Mouse (Mus musculus) hindbrain, embryonic 13.5 days (tissue): Measurements from ENCODE around the gene Nyap1. TPM values are rescaled to one million over a fixed set of nuclear protein-coding genes. Genes with fewer than 3 reads are reported as not detected.

ENCODE experiments used
- ATAC-seq: fragments of 200-750 bp; cut with Nextera tagmentation; 2 replicates; pipeline ENCODE4 v1.8.0; 2017; ENCODE audit warnings: moderate TSS enrichment; ENCODE audit not compliant: low FRiP score
- H3K27ac ChIP-seq: fragments of 300-500 bp; sonication (generic); 2 replicates; pipeline ENCODE4 v1.5.1; 2015; ENCODE audit warnings: inconsistent platforms, mild to moderate bottlenecking, moderate library complexity
- H3K27me3 ChIP-seq: fragments of 300-500 bp; sonication (generic); 2 replicates; pipeline ENCODE4 v1.6.1; 2015; ENCODE audit warnings: mild to moderate bottlenecking, inconsistent platforms
- H3K36me3 ChIP-seq: fragments of 300-500 bp; sonication (generic); 2 replicates; pipeline ENCODE4 v1.6.1; 2015; ENCODE audit warnings: mild to moderate bottlenecking, inconsistent platforms
- H3K4me1 ChIP-seq: fragments of 300-500 bp; sonication (generic); replicated peaks from 2 replicates; pipeline ENCODE4 v1.6.1; 2015; ENCODE audit warnings: inconsistent platforms
- H3K4me2 ChIP-seq: fragments of 300-500 bp; sonication (generic); 2 replicates; pipeline ENCODE4 v1.6.1; 2015; ENCODE audit warnings: inconsistent platforms, mild to moderate bottlenecking, moderate library complexity
- H3K4me3 ChIP-seq: fragments of 300-500 bp; sonication (generic); 2 replicates; pipeline ENCODE4 v1.5.1; 2015; ENCODE audit warnings: mild to moderate bottlenecking, inconsistent platforms
- H3K9ac ChIP-seq: fragments of 300-500 bp; sonication (generic); 2 replicates; pipeline ENCODE4 v1.6.1; 2015; ENCODE audit warnings: mild to moderate bottlenecking, inconsistent platforms
- H3K9me3 ChIP-seq: fragments of 300-500 bp; sonication (generic); 2 replicates; pipeline ENCODE4 v1.6.1; 2016; ENCODE audit warnings: inconsistent platforms
- WGBS: fragments of 180-500 bp; shearing (Covaris S2); methylation state at CpG from one replicate; pipeline ENCODE4 v1.1.7; 2015; 5-methylcytosine and 5-hydroxymethylcytosine counted together
- polyA plus RNA-seq: library from polyadenylated mRNA; unstranded; fragments of >200 nt; fragmentation: Nextera tagmentation; extraction: Ambion mirVana; gene quantifications from 2 replicates; pipeline ENCODE4 v1.2.1, GENCODE M21; 2015

Nyap1 gene
- polyA plus RNA-seq, 1 experiment from 2014 or later = 32.9 TPM

DNA sequence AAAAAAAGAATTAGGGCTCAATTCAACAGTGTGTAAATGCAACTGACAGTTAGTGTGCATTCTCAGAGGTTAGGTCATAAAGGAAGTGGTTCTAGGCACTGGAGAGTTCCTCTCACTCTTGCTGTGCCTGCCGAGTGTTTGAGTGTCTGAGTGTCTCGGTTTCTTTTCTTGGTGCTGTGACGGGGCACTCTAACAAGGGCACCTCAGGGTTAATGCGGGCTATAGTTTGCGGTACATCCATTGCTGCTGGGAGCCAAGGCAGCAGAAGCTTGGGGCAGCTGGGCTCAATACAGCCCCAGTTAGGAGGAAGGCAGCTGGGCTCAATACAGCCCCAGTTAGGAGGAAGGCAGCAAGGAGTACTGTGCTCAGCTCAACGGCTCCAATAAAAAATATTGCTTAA is 36.2 kb downstream of the Nyap1 start:
- no peak overlapping the region for H3K27ac ChIP-seq
- no peak overlapping the region for H3K9ac ChIP-seq
- ATAC-seq = no peak
- H3K27me3 ChIP-seq = no peaks in the 10 kb centered on the region
- peaks cover 12% of the 10 kb centered on the region for H3K4me1 ChIP-seq
- no peak overlapping the region for H3K4me2 ChIP-seq
- H3K36me3 ChIP-seq = no peaks in the 10 kb centered on the region
- H3K9me3 ChIP-seq = no peaks in the 10 kb centered on the region
- WGBS = 66% methylated on average over 6 of the region's 6 CpGs
- no peak overlapping the region for H3K4me3 ChIP-seq

- Histone ChIP-seq H3K27me3 (no peaks in the 10 kb centered on the region), H3K4me1 (no peaks in the 10 kb centered on the region), H3K9me3 (no peaks in the 10 kb centered on the region), H3K36me3 (no peaks in the 10 kb centered on the region), H3K27ac (no peak overlapping the region), H3K9ac (no peak overlapping the region), H3K4me3 (no peak overlapping the region), H3K4me2 (no peak overlapping the region)
- no peak for ATAC-seq
- WGBS = 70% methylated on average over 2 of the region's 2 CpGs
These were observed 41.6 kb downstream of the Nyap1 start for GRCm38 (mm10) chr5:137699850-137700249.

GRCm38 (mm10) chr5:137699080-137699479 is 42.3 kb downstream of the Nyap1 start:
- no peaks in the 10 kb centered on the region for H3K4me1 ChIP-seq
- H3K27ac ChIP-seq = no peak overlapping the region
- no peak overlapping the region for H3K4me3 ChIP-seq
- H3K9ac ChIP-seq = no peak overlapping the region
- WGBS = 81% methylated on average over 3 of the region's 3 CpGs
- no peak overlapping the region for H3K4me2 ChIP-seq
- no peaks in the 10 kb centered on the region for H3K36me3 ChIP-seq
- no peak for ATAC-seq
- no peaks in the 10 kb centered on the region for H3K9me3 ChIP-seq
- H3K27me3 ChIP-seq = no peaks in the 10 kb centered on the region

GRCm38 (mm10) chr5:137695930-137696329 is 45.5 kb downstream of the Nyap1 start:
- no peak overlapping the region for H3K4me3 ChIP-seq
- H3K9me3 ChIP-seq = no peaks in the 10 kb centered on the region
- no peaks in the 10 kb centered on the region for H3K4me1 ChIP-seq
- no peaks in the 10 kb centered on the region for H3K36me3 ChIP-seq
- ATAC-seq = no peak
- no peak overlapping the region for H3K4me2 ChIP-seq
- H3K9ac ChIP-seq = no peak overlapping the region
- 91% methylated on average over 4 of the region's 4 CpGs for WGBS
- H3K27ac ChIP-seq = no peak overlapping the region
- H3K27me3 ChIP-seq = no peaks in the 10 kb centered on the region

GRCm38 (mm10) chr5:137694796-137695195 is 46.6 kb downstream of the Nyap1 start:
- H3K27me3 ChIP-seq = no peaks in the 10 kb centered on the region
- H3K9ac ChIP-seq = no peak overlapping the region
- no peak overlapping the region for H3K4me3 ChIP-seq
- no peak for ATAC-seq
- no peaks in the 10 kb centered on the region for H3K36me3 ChIP-seq
- H3K9me3 ChIP-seq = no peaks in the 10 kb centered on the region
- H3K4me1 ChIP-seq = no peaks in the 10 kb centered on the region
- no peak overlapping the region for H3K4me2 ChIP-seq
- no peak overlapping the region for H3K27ac ChIP-seq
- 46% methylated on average over 3 of the region's 3 CpGs for WGBS

GRCm38 (mm10) chr5:137691881-137692280 is 49.5 kb downstream of the Nyap1 start:
- H3K4me2 ChIP-seq = no peak overlapping the region
- H3K27me3 ChIP-seq = no peaks in the 10 kb centered on the region
- no peak overlapping the region for H3K9ac ChIP-seq
- no peaks in the 10 kb centered on the region for H3K4me1 ChIP-seq
- H3K9me3 ChIP-seq = no peaks in the 10 kb centered on the region
- no peak overlapping the region for H3K27ac ChIP-seq
- 90% methylated on average over 1 of the region's 1 CpGs for WGBS
- H3K36me3 ChIP-seq = no peaks in the 10 kb centered on the region
- ATAC-seq = no peak
- no peak overlapping the region for H3K4me3 ChIP-seq

DNA sequence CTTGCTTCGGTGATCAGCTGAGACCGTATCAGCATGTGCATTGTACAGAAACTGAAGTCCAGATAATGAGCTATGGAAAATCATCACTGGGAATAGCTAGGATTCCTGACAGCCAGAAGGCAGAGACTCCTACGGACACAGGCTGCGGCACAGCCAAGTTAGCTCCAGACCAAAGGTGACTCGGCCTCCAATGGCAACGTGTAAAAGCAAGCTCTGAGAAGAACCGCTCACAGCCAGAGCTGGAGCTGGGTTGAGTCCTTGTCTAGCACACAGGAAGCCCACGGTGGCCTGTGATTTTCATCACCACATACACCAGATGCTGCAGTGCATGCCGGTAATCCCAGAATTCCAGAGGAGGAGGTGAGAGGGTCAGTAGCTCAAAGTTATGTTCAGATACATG is 50.9 kb downstream of the Nyap1 start:
- no peaks in the 10 kb centered on the region for H3K9me3 ChIP-seq
- H3K4me2 ChIP-seq = no peak overlapping the region
- 64% methylated on average over 9 of the region's 9 CpGs for WGBS
- no peak for ATAC-seq
- no peaks in the 10 kb centered on the region for H3K4me1 ChIP-seq
- no peaks in the 10 kb centered on the region for H3K36me3 ChIP-seq
- H3K27me3 ChIP-seq = no peaks in the 10 kb centered on the region
- H3K9ac ChIP-seq = no peak overlapping the region
- H3K27ac ChIP-seq = no peak overlapping the region
- H3K4me3 ChIP-seq = no peak overlapping the region

GRCm38 (mm10) chr5:137689974-137690373 is 51.4 kb downstream of the Nyap1 start:
- no peak overlapping the region for H3K27ac ChIP-seq
- no peaks in the 10 kb centered on the region for H3K9me3 ChIP-seq
- WGBS = 92% methylated on average over 3 of the region's 3 CpGs
- H3K36me3 ChIP-seq = no peaks in the 10 kb centered on the region
- H3K27me3 ChIP-seq = no peaks in the 10 kb centered on the region
- no peak overlapping the region for H3K4me3 ChIP-seq
- H3K4me1 ChIP-seq = no peaks in the 10 kb centered on the region
- H3K9ac ChIP-seq = no peak overlapping the region
- no peak overlapping the region for H3K4me2 ChIP-seq
- ATAC-seq = no peak

DNA sequence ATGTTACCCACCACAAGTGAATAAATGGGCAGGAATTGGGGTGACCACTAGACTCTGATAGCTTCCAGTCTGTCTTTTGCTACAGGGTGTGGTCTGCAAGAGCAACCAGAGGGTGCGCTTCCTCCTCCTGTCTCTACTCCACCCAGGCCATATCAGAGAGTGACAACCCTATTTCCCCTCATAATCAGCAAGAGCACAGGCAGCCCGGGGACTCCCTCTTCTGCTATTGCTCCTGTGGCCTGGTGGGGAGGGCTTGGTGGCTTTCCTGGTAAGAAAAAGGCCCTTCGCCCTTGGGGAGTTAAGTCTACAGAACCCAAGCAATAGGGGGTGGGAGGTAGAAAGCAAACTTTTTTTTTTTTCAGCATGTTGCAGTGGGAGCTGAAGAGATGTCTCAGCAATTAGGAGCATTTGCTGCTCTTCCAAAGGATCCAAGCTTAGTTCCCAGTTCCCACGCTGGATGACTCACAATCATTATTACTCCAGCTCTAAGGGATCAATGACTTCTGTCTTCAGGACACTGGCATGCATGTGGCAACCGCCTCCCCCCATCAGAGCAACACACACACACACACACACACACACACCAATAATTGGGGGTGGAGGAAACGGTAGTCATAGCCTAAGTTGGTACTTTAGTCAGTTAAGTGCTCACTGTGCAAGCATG is 55.1 kb downstream of the Nyap1 start:
- Histone ChIP-seq H3K27me3 (no peaks in the 10 kb centered on the region), H3K9ac (no peak overlapping the region), H3K4me1 (peaks cover 23% of the 10 kb centered on the region), H3K9me3 (no peaks in the 10 kb centered on the region), H3K4me3 (no peak overlapping the region), H3K36me3 (no peaks in the 10 kb centered on the region), H3K4me2 (no peak overlapping the region), H3K27ac (no peak overlapping the region)
- no peak for ATAC-seq
- 86% methylated on average over 6 of the region's 6 CpGs for WGBS

DNA sequence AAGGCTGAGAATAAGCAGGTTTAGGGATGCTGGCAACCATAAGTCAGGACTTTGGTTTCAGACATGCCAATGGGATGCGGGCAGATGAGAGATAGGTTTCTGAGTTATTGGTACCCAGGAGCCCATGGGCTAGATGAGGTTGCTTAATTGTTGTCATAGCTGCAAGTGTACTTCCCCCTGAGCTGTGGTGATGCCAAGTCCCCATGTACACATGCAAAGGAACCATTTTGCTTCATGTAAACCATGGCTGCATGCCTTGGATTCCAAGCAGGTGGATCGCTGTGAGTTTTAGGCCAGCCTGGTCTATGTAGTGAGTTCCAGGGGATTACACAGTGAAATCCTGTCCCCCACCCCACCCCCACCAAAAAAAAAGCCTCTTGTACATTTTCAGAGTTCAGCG is 55.8 kb downstream of the Nyap1 start:
- 93% methylated on average over 3 of the region's 3 CpGs for WGBS
- H3K4me2 ChIP-seq = no peak overlapping the region
- no peaks in the 10 kb centered on the region for H3K36me3 ChIP-seq
- H3K27me3 ChIP-seq = no peaks in the 10 kb centered on the region
- H3K4me3 ChIP-seq = no peak overlapping the region
- H3K27ac ChIP-seq = no peak overlapping the region
- no peaks in the 10 kb centered on the region for H3K9me3 ChIP-seq
- peaks cover 23% of the 10 kb centered on the region for H3K4me1 ChIP-seq
- H3K9ac ChIP-seq = no peak overlapping the region
- no peak for ATAC-seq

GRCm38 (mm10) chr5:137684294-137685123 is 56.9 kb downstream of the Nyap1 start, which contains the start of gene Agfg2:
Gene Agfg2 (minus strand): TSS chr5:137684726.
- Histone ChIP-seq H3K36me3 (0 out of 2 replicates have a peak, but pooled peaks cover 3% of the 10 kb centered on the region), H3K4me1 (peaks cover 23% of the 10 kb centered on the region), H3K4me2 (peak within 1 kb of the TSS; percentile 85), H3K4me3 (peak within 1 kb of the TSS; percentile 66), H3K27me3 (no peaks in the 10 kb centered on the region), H3K9ac (peak within 1 kb of the TSS; percentile 79), H3K27ac (peak within 1 kb of the TSS; percentile 85), H3K9me3 (no peaks in the 10 kb centered on the region)
- under 1% methylated on average over 58 of the region's 62 CpGs for WGBS
- ATAC-seq = peak; percentile 99

DNA sequence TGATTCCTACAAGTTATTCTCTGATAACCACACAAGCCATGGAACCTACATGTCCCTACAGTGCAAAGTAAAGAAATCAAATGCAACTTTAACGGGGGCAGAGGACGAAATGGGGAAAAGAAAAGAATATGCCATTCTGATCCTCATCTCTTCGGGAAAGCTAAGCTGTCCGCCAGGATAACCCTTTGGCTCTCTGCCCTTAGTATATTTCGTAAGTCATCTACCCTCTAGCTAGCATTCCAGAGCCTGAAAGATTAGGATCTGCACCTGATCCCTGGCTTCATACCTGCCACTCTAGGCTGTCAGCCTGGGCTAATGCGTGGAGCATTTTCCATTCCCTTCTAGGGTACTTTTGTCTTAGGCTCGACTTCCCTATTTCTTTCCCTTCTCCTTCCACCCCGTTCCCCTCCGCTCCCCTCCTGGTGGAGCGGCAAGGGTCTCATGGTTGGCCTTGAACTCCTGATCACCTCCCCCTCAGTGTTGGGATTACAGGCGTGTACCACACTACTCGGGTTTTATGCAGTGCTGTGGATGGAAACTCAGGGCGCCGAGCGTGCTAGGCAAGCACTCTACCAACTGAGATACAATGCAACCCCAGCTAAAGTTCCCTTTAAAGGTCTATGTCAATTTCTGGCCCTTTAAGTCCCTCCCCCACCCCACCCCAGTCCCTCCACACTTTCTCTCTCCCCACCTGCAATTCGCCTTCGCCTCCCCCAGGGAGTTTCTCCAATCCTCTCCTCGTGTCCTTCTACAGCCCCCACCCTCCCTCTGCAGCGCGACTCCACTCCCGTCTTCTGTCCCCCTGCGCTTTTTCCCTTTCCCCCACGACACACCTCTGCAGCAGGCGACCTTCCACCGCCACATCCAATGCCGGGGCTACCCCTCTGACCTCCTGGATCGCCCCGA is 57.8 kb downstream of the Nyap1 start:
- Histone ChIP-seq H3K4me1 (peaks cover 23% of the 10 kb centered on the region), H3K4me2 (peak overlapping the region; percentile 85), H3K27me3 (no peaks in the 10 kb centered on the region), H3K27ac (peak overlapping the region; percentile 85), H3K9me3 (no peaks in the 10 kb centered on the region), H3K9ac (peak overlapping the region; percentile 79), H3K4me3 (peak overlapping the region; percentile 66), H3K36me3 (0 out of 2 replicates have a peak, but pooled peaks cover 3% of the 10 kb centered on the region)
- ATAC-seq = peak; percentile 27
- WGBS = 14% methylated on average over 28 of the region's 28 CpGs
